Mouse (Mus musculus) cerebellum, adult 11-12 months (tissue): Measurements from ENCODE around the gene Fbxl7.

ENCODE experiments used
- DNase-seq: peaks from one replicate; pipeline ENCODE4 v3.0.0; 2022

Gene Fbxl7

DNA sequence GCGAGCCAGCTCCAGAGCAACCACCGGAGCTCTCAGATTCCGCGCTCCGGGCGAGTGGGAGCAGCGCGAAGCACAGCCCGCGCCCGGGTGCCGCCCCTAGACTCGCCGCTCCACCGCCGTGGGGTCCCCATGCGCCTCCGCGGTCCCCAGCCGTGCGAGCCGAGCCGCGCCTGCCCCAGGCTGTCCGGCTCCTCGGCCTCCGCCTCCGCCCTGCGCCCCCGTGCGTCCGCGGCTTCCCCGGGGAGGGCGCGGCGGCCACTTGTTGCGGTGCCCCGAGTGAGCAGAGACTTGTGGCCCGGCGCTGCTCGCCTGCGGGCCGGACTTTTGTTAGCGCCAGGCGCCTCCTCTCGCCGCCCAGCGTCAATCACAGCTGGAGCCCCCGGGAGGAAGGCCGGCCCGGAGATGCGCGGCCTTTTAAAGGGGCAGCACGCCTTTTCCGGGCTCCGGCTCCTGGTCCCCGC is at the start of gene Fbxl7:
Gene Fbxl7 (minus strand): TSS at position 330 of the 461 bp plus-strand sequence.
- DNase-seq = peak; percentile 12

- DNase-seq = no peak
These were observed 26.6 kb upstream of the Fbxl7 start for GRCm38 (mm10) chr15:26922026-26922425.

GRCm38 (mm10) chr15:26913427-26913826 is 18.0 kb upstream of the Fbxl7 start:
- no peak for DNase-seq

- DNase-seq = no peak
These were observed 381 bp upstream of the Fbxl7 start for GRCm38 (mm10) chr15:26895761-26896160.

DNA sequence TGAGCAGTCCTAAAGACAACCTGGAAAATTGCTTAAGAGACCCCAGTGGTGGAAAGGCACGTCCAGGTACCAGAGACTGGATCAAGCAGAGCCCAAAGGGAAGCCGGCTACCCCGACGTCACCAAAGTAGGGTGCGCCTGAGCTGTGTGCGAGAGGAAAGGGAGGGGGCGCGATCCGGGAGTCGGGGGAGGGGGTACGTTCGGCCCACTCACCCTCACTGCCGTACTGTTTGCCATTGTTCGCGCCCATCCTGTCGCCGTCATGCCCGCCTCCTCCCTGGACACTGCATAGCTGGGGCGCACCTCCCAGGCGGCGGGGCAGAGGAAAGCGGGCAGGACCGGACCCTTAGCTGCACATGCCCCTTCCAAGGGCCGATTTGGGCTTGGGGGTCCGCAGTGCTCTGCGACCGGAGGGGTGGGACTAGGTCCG is 565 bp downstream of the Fbxl7 start:
- no peak for DNase-seq

DNA sequence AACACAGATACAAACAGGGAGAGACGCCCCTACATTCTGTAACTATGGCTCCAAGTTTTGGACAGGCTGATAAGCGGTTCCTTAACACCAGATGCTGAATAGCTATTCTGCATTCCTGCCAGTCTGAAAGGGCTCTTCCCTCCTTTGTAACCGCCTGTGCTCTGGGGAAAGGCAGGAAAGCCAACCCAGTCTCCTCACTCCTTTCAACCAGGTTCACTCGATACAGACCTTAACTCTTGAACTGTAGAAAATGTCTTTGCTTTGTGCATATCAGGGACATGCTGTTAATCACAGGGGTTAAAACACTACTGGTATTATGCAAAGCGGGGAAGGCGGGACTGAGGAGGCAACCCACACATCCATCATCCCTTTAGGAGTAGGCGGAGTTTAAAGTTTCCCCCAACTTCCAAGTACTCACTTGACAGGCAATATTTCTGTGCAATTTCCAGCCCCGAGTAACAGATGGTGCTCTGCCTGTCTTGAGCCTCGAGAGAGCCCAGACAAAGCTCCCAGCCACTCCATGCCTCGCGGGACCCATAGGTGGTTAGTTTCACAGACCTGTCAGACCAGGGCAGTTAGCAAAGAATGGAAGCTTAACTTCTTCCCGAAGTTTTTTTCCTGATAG is 1.2 kb downstream of the Fbxl7 start:
- no peak for DNase-seq

DNA sequence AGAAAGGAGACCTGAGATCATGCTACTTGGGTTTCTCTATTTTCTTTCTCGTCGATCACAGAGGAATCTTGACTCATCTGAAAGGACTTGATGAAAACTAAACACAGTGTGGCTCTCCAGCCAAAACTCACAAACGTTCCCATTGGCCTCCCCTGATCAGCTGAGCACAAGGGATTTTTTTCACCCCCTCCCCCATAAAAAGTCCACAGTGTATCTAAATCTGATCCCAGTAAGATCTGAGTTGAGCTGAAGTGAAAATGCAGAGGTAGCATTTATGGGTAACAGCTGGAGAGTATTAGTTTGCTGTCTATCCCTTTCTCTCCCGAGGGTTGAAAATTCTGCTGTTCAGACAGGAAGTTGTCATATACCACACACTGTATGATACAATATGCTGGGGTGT is 2.2 kb downstream of the Fbxl7 start:
- no peak for DNase-seq

DNA sequence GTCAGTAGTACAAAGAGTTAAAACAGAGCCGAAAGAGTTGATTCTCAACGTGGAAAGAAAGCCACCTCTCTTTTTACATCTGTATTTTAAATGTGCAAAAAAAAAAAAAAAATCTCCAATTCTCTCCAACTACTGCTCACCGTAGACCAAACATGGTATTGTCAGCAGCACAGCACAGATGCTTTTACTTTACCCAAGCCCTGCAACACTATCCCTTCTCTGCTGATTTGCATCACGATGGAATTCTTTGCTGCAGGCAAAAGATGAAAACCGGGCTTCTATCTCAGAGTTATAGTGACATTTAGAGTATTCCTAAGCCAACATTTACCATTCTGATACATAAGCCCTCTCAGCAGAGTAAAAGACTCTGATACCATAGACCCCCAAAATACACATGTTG is 5.4 kb downstream of the Fbxl7 start:
- DNase-seq = no peak

DNA sequence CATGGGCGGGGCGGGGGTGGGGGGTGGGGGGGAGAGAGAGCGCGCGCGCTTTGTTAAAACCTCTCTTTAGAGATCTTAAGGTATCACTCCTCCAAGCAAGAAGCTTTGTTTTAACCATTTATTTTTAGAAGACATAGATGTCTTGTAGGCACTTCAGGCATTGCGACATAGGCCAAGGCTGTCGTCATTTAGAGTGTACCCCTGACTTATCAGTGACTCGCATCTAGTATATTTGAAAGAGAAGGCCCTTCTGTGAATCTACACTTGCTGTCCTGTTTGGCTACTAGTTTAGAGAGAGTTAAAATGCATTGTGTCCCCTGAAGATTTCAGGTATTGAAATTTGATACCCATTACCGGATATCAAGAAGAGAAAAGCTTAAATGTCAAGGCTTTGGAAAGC is 7.2 kb downstream of the Fbxl7 start:
- no peak for DNase-seq

GRCm38 (mm10) chr15:26885979-26886378 is 9.4 kb downstream of the Fbxl7 start:
- DNase-seq = no peak

- DNase-seq = no peak
These were observed 15.0 kb downstream of the Fbxl7 start for GRCm38 (mm10) chr15:26880212-26880956.

- no peak for DNase-seq
These were observed 19.7 kb downstream of the Fbxl7 start for GRCm38 (mm10) chr15:26875687-26876086.

DNA sequence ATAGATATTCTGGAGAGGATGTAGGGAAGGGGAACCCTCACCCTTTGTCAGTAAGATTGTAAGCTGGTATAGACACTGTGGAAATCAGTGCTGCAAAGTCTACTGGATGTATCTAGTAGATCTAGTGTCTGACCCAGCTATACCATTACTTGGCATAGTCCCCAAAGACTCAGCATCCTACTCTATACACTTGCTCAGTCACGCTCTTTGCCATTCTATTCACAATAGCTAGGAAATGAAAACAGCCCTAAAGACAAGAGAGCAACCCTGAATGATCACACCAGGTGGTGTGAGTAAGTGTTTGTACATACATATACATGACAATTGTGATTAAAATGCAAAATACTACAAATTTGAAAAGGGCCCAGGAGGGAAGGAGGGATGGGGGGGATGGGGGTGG is 23.1 kb downstream of the Fbxl7 start:
- no peak for DNase-seq

- no peak for DNase-seq
These were observed 26.2 kb downstream of the Fbxl7 start for GRCm38 (mm10) chr15:26869197-26869596.

DNA sequence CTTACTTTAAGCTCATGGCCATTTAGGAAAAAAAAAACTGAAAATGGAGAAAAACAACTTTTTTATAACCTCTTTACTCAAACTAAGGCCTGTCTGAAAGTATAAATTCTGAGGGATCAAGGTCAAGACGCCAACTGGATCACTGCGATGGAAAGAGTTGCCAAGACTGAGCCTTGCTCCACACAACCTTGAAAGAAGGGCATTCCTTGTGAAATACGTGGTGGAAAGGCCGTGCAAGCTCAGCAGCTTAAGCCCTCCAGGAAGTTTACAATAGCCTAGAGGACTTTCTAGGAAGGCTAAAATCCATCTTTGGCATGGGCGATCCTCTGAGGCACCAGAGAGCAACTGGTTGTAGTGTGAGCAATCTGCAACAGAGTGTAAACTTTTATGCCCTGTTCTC is 27.9 kb downstream of the Fbxl7 start:
- DNase-seq = no peak

DNA sequence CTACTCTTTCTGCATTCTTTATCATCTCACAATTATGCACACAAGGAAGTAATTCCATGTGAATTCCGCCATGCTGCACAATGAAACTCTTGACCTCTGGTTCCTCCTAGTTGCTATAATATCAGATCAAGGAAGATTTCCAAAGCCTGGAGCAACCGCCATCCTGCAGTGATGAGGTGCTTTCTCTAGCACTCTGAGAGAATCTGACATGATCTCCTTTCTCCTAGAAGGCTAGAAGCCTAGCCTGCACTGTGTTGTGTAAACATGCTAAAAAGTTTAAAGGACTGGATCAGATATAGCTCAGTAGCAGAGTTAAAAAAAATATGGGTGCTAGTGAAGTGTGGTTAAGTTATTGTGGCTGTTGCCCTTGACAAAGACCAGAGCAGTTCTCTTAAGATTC is 33.2 kb downstream of the Fbxl7 start:
- DNase-seq = no peak

DNA sequence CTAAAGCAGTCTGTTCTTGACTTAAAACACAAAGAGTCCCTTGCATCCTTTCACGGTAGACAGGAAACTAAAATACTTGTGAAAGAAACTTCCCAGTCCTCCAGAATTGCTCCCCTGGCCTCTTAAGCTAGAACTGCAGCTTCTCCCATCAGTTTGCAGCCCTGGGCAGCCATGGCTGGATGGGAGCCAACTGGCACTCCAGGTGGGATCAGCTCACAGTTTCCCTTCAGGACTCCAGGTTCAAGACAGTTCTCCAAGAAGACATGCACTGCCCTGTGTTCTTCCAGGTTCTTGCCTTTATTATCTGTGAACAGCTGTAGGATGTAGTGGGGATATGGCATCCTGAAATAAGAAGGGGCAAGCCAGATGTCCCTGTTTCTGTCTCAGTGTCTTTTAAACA is 45.8 kb downstream of the Fbxl7 start:
- DNase-seq = no peak

DNA sequence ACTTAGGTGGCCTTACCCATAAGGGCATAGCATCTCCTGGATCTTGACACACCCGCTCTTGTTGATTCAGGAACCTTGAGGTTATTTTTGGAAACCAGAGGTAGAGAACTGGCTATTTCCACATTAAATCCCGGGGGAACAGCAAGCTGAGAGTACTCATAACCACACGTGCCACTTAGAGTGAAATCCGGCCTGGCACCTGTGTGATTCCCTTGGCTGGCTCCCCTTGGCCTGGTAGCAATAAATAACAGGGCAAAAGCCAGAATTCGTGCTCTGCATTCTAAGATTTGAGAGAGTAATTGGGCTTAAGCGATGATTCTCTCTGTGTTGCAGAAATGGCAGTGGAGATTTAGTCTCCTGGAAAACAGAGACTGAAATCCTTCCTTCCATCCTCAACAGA is 53.2 kb downstream of the Fbxl7 start:
- DNase-seq = no peak

GRCm38 (mm10) chr15:26838386-26838785 is 57.0 kb downstream of the Fbxl7 start:
- DNase-seq = no peak

- DNase-seq = peak; percentile 11
These were observed 58.2 kb downstream of the Fbxl7 start for GRCm38 (mm10) chr15:26837200-26837599.

GRCm38 (mm10) chr15:26834415-26834814 is 61.0 kb downstream of the Fbxl7 start:
- DNase-seq = no peak

DNA sequence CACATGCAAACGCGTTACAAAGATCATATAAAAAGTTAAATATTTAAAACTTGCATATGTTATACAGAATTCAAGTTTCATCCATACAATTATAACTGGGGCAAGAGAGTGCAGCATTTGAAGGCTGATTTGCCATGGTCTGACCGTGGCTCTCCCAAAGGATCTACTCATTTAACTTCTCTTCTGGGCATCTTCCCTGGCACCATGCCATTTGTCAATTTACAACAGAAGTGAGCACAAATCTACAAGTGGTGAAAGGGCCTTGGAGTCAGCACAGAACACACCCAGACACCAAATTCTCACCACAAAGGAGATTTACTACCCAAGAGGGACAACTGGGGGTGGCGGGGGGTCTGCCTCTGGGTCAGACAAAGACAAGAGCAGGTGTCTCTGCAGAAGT is 64.2 kb downstream of the Fbxl7 start:
- no peak for DNase-seq

- no peak for DNase-seq
These were observed 78.4 kb downstream of the Fbxl7 start for GRCm38 (mm10) chr15:26816931-26817330.

DNA sequence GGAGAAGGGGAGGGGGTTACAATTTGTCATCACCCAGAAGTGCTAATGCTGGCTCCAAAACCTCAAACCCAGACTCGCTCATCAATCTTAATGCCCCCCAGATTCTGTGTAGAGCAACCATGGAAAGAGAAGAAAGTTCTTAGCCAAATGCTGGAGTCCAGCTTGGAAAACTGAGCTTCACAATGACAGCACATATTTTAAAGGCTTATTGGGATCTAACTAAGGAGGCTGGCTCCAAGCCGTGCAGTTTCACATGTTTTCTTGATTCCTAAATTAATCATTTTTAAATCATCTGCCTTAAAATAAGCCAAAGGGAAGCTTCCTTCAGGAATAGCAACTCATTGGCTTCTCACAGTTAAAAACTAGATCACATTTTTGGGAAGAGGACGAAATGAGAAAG is 82.5 kb downstream of the Fbxl7 start:
- DNase-seq = no peak

DNA sequence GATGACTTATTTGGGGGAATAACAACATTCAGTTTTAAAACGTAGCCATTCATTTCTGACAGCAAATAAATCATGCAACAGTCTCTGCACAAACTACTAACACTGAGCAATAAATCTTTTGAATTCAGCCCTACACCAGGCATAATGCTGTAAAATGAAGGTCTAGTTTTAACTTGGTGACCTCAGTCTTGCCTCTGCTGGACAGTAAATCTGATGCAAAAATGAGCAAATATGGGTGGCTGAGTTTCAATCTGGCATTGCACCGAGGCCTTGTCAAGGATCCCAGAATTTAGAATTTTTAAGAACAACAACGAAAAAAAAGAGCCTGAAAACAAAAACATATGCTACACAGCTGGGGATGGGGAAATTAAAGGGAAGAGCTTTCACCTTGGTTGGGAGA is 85.8 kb downstream of the Fbxl7 start:
- no peak for DNase-seq
